Mouse (Mus musculus): ENCODE data around the gene Ubox5.

Ubox5 gene

GRCm38 (mm10) chr2:130574960-130575359, 54.9 kb downstream of the Ubox5 start:
- no peak for DNase-seq

GRCm38 (mm10) chr2:130569926-130570325, 59.9 kb downstream of the Ubox5 start:
- DNase-seq = no peak

GRCm38 (mm10) chr2:130568921-130569320, 60.9 kb downstream of the Ubox5 start:
- no peak for DNase-seq

GRCm38 (mm10) chr2:130564983-130565382, 64.9 kb downstream of the Ubox5 start:
- no peak for DNase-seq

- DNase-seq = no peak
Observed at GRCm38 (mm10) chr2:130564063-130564462, 65.8 kb downstream of the Ubox5 start.

- peak; percentile 94 for DNase-seq
Observed at GRCm38 (mm10) chr2:130563212-130564055, 66.4 kb downstream of the Ubox5 start, which contains the start of gene Mrps26. Mrps26 (plus strand) TSS chr2:130563742.

- no peak for DNase-seq
Observed at GRCm38 (mm10) chr2:130558015-130558414, 71.8 kb downstream of the Ubox5 start.

GRCm38 (mm10) chr2:130557462-130557861, 72.4 kb downstream of the Ubox5 start:
- DNase-seq = no peak

GRCm38 (mm10) chr2:130556292-130556691, 73.5 kb downstream of the Ubox5 start:
- DNase-seq = no peak

- peak; percentile 41 for DNase-seq
Observed at GRCm38 (mm10) chr2:130554841-130555240, 75.0 kb downstream of the Ubox5 start.

- DNase-seq = no peak
Observed at GRCm38 (mm10) chr2:130546957-130547356, 82.9 kb downstream of the Ubox5 start.

GRCm38 (mm10) chr2:130540266-130540665, 89.6 kb downstream of the Ubox5 start:
- peak; percentile 76 for DNase-seq
